Mouse (Mus musculus): ENCODE measurements around the gene Hes2. TPM values are rescaled to one million over a fixed set of nuclear protein-coding genes. Genes with fewer than 3 reads are reported as not detected.

Gene Hes2
- polyA plus RNA-seq, 1 experiment from 2014 or later: not detected

- H3K4me2 ChIP-seq (ENCODE audit: low read depth, low read length): no peak overlapping the region
- 38% methylated on average over 4 of the region's 4 CpGs for WGBS
- no peak overlapping the region for H3K27ac ChIP-seq (ENCODE audit: low read depth, low read length)
- no peak overlapping the region for H3K9ac ChIP-seq (replicated peaks; ENCODE audit: low read depth, low read length)
- H3K36me3 ChIP-seq (ENCODE audit: control insufficient read depth, insufficient read depth, low read length): no peaks in the 10 kb centered on the region
- ATAC-seq (ENCODE audit: low read depth): no peak
- no peaks in the 10 kb centered on the region for H3K27me3 ChIP-seq (ENCODE audit: control insufficient read depth, insufficient read depth, low read length)
- H3K9me3 ChIP-seq (ENCODE audit: control insufficient read depth, low read length): no peaks in the 10 kb centered on the region
- no peak overlapping the region for H3K4me3 ChIP-seq (ENCODE audit: low read depth, low read length)
- no peaks in the 10 kb centered on the region for H3K4me1 ChIP-seq (ENCODE audit: control insufficient read depth, insufficient read depth, low read length)
Observed at GRCm38 (mm10) chr4:152209623-152210022, 51.0 kb downstream of the Hes2 start.

Other genes with a start within 250 kb of the Hes2 start
- gene Dnajc11, start 225.2 kb upstream of the Hes2 start, polyA plus RNA-seq (2014; fragmentation: Nextera tagmentation; extraction: Ambion mirVana): 82.4 and 87.0 TPM in 2 replicates
- gene Thap3, start 169.9 kb upstream of the Hes2 start, polyA plus RNA-seq (2014; fragmentation: Nextera tagmentation; extraction: Ambion mirVana): 20.1 and 30.3 TPM in 2 replicates
- gene Phf13, start 162.6 kb upstream of the Hes2 start, polyA plus RNA-seq (2014; fragmentation: Nextera tagmentation; extraction: Ambion mirVana): 15.1 and 22.1 TPM in 2 replicates
- 2.1 and 3.0 TPM in 2 replicates for gene Klhl21, start 150.1 kb upstream of the Hes2 start, polyA plus RNA-seq (2014; fragmentation: Nextera tagmentation; extraction: Ambion mirVana)
- gene Zbtb48, start 131.2 kb upstream of the Hes2 start, polyA plus RNA-seq (2014; fragmentation: Nextera tagmentation; extraction: Ambion mirVana): 16.2 and 20.7 TPM in 2 replicates
- 1.4 and 2.1 TPM in 2 replicates for gene Tas1r1, start 120.3 kb upstream of the Hes2 start, polyA plus RNA-seq (2014; fragmentation: Nextera tagmentation; extraction: Ambion mirVana)
- 26.1 and 29.8 TPM in 2 replicates for gene Nol9, start 119.5 kb upstream of the Hes2 start, polyA plus RNA-seq (2014; fragmentation: Nextera tagmentation; extraction: Ambion mirVana)
- gene Plekhg5, start 86.4 kb upstream of the Hes2 start, polyA plus RNA-seq (2014; fragmentation: Nextera tagmentation; extraction: Ambion mirVana): 9.6 and 11.7 TPM in 2 replicates
- gene Tnfrsf25, start 42.9 kb upstream of the Hes2 start, polyA plus RNA-seq (2014; fragmentation: Nextera tagmentation; extraction: Ambion mirVana): 0.54 and 1.1 TPM in 2 replicates
- gene Espn, start 6.5 kb upstream of the Hes2 start, polyA plus RNA-seq (2014; fragmentation: Nextera tagmentation; extraction: Ambion mirVana): 0.52 and 0.64 TPM in 2 replicates
- gene Acot7, start 19.3 kb downstream of the Hes2 start, polyA plus RNA-seq (2014; fragmentation: Nextera tagmentation; extraction: Ambion mirVana): 332 and 348 TPM in 2 replicates
- gene Gpr153, start 115.4 kb downstream of the Hes2 start, polyA plus RNA-seq (2014; fragmentation: Nextera tagmentation; extraction: Ambion mirVana): 18.5 and 19.3 TPM in 2 replicates
- gene Hes3, start 132.8 kb downstream of the Hes2 start, polyA plus RNA-seq (2014; fragmentation: Nextera tagmentation; extraction: Ambion mirVana): 0.36 and 0.68 TPM in 2 replicates
- 16.6 and 24.9 TPM in 2 replicates for gene Icmt, start 138.4 kb downstream of the Hes2 start, polyA plus RNA-seq (2014; fragmentation: Nextera tagmentation; extraction: Ambion mirVana)
- 5.9 and 8.4 TPM in 2 replicates for gene Rnf207, start 160.1 kb downstream of the Hes2 start, polyA plus RNA-seq (2014; fragmentation: Nextera tagmentation; extraction: Ambion mirVana)
- gene Rpl22, start 166.9 kb downstream of the Hes2 start, polyA plus RNA-seq (2014; fragmentation: Nextera tagmentation; extraction: Ambion mirVana): 150 and 173 TPM in 2 replicates
- 38.4 and 48.5 TPM in 2 replicates for gene Chd5, start 179.8 kb downstream of the Hes2 start, polyA plus RNA-seq (2014; fragmentation: Nextera tagmentation; extraction: Ambion mirVana)

Data from neural tube, embryonic 14.5 days (tissue).